Mouse (Mus musculus): ENCODE results near the gene Tmem183a. TPM values are rescaled to one million over a fixed set of nuclear protein-coding genes. Genes with fewer than 3 reads are reported as not detected.

The Tmem183a gene
- total and polyA plus RNA-seq, 2 experiments, result 130 to 152 TPM

- no peak for TF ChIP-seq CTCF (IDR thresholded peaks at IDR 0.05; ENCODE audit: low read depth, low read length)
- no peak for TF ChIP-seq POLR2A (IDR thresholded peaks at IDR 0.05; ENCODE audit: extremely low read depth, insufficient read depth, low read length)
- Histone ChIP-seq H3K27me3 (ENCODE audit: control insufficient read depth, insufficient read depth, low read length) (no peaks in the 10 kb centered on the region), H3K79me2 (ENCODE audit: control insufficient read depth, insufficient read depth, low read length) (no peaks in the 10 kb centered on the region), H3K27ac (replicated peaks; ENCODE audit: insufficient read depth, low read depth, low read length) (no peak overlapping the region), H3K36me3 (ENCODE audit: control insufficient read depth, insufficient read depth, low read length) (no peaks in the 10 kb centered on the region), H3K4me3 (ENCODE audit: insufficient read depth, low read depth, low read length) (no peak overlapping the region), H3K4me1 (ENCODE audit: control insufficient read depth, insufficient read depth, low read length) (no peaks in the 10 kb centered on the region), H3K9ac (ENCODE audit: low read depth, low read length) (no peak overlapping the region)
- WGBS, result 90% methylated on average over 3 of the region's 3 CpGs
- DNase-seq (ENCODE audit: extremely low read depth, low read depth, low spot score), result no peak
These were observed 51.0 kb downstream of the Tmem183a start for GRCm38 (mm10) chr1:134310729-134311128.

GRCm38 (mm10) chr1:134310291-134310690, 51.5 kb downstream of the Tmem183a start:
- Histone ChIP-seq H3K9ac (ENCODE audit: low read depth, low read length) (no peak overlapping the region), H3K79me2 (ENCODE audit: control insufficient read depth, insufficient read depth, low read length) (no peaks in the 10 kb centered on the region), H3K27ac (replicated peaks; ENCODE audit: insufficient read depth, low read depth, low read length) (no peak overlapping the region), H3K36me3 (ENCODE audit: control insufficient read depth, insufficient read depth, low read length) (no peaks in the 10 kb centered on the region), H3K4me1 (ENCODE audit: control insufficient read depth, insufficient read depth, low read length) (no peaks in the 10 kb centered on the region), H3K27me3 (ENCODE audit: control insufficient read depth, insufficient read depth, low read length) (no peaks in the 10 kb centered on the region), H3K4me3 (ENCODE audit: insufficient read depth, low read depth, low read length) (no peak overlapping the region)
- DNase-seq (ENCODE audit: extremely low read depth, low read depth, low spot score), result no peak
- 74% methylated on average over 2 of the region's 2 CpGs for WGBS
- TF ChIP-seq CTCF (IDR thresholded peaks at IDR 0.05; ENCODE audit: low read depth, low read length) (no peak), POLR2A (IDR thresholded peaks at IDR 0.05; ENCODE audit: extremely low read depth, insufficient read depth, low read length) (no peak)

- H3K36me3 ChIP-seq (ENCODE audit: control insufficient read depth, insufficient read depth, low read length), result no peaks in the 10 kb centered on the region
- no peaks in the 10 kb centered on the region for H3K79me2 ChIP-seq (ENCODE audit: control insufficient read depth, insufficient read depth, low read length)
- no peaks in the 10 kb centered on the region for H3K27me3 ChIP-seq (ENCODE audit: control insufficient read depth, insufficient read depth, low read length)
- DNase-seq (ENCODE audit: extremely low read depth, low read depth, low spot score), result no peak
- H3K27ac ChIP-seq (replicated peaks; ENCODE audit: insufficient read depth, low read depth, low read length), result no peak overlapping the region
- no peak overlapping the region for H3K4me3 ChIP-seq (ENCODE audit: insufficient read depth, low read depth, low read length)
- no peak for TF ChIP-seq CTCF (IDR thresholded peaks at IDR 0.05; ENCODE audit: low read depth, low read length)
- no peak for TF ChIP-seq POLR2A (IDR thresholded peaks at IDR 0.05; ENCODE audit: extremely low read depth, insufficient read depth, low read length)
- WGBS, result 64% methylated on average over 10 of the region's 10 CpGs
- no peaks in the 10 kb centered on the region for H3K4me1 ChIP-seq (ENCODE audit: control insufficient read depth, insufficient read depth, low read length)
- no peak overlapping the region for H3K9ac ChIP-seq (ENCODE audit: low read depth, low read length)
These were observed 54.4 kb downstream of the Tmem183a start for GRCm38 (mm10) chr1:134307409-134307808.

GRCm38 (mm10) chr1:134304940-134305339, 56.8 kb downstream of the Tmem183a start:
- Histone ChIP-seq H3K9ac (ENCODE audit: low read depth, low read length) (no peak overlapping the region), H3K79me2 (ENCODE audit: control insufficient read depth, insufficient read depth, low read length) (no peaks in the 10 kb centered on the region), H3K4me1 (ENCODE audit: control insufficient read depth, insufficient read depth, low read length) (no peaks in the 10 kb centered on the region), H3K27me3 (ENCODE audit: control insufficient read depth, insufficient read depth, low read length) (no peaks in the 10 kb centered on the region), H3K27ac (replicated peaks; ENCODE audit: insufficient read depth, low read depth, low read length) (no peak overlapping the region), H3K36me3 (ENCODE audit: control insufficient read depth, insufficient read depth, low read length) (no peaks in the 10 kb centered on the region), H3K4me3 (ENCODE audit: insufficient read depth, low read depth, low read length) (no peak overlapping the region)
- 93% methylated on average over 9 of the region's 9 CpGs for WGBS
- DNase-seq (ENCODE audit: extremely low read depth, low read depth, low spot score), result no peak
- no peak for TF ChIP-seq POLR2A (IDR thresholded peaks at IDR 0.05; ENCODE audit: extremely low read depth, insufficient read depth, low read length)
- TF ChIP-seq CTCF (IDR thresholded peaks at IDR 0.05; ENCODE audit: low read depth, low read length), result no peak

GRCm38 (mm10) chr1:134302568-134303238, 59.1 kb downstream of the Tmem183a start:
- Histone ChIP-seq H3K79me2 (ENCODE audit: control insufficient read depth, insufficient read depth, low read length) (no peaks in the 10 kb centered on the region), H3K9ac (ENCODE audit: low read depth, low read length) (no peak overlapping the region), H3K36me3 (ENCODE audit: control insufficient read depth, insufficient read depth, low read length) (no peaks in the 10 kb centered on the region), H3K27ac (replicated peaks; ENCODE audit: insufficient read depth, low read depth, low read length) (peak overlapping the region; percentile 38; the same call in 1 of the 2 replicates), H3K4me1 (ENCODE audit: control insufficient read depth, insufficient read depth, low read length) (0 out of 2 replicates have a peak, but pooled peaks cover 1% of the 10 kb centered on the region), H3K27me3 (ENCODE audit: control insufficient read depth, insufficient read depth, low read length) (peaks cover 13% of the 10 kb centered on the region), H3K4me3 (ENCODE audit: insufficient read depth, low read depth, low read length) (no peak overlapping the region)
- 50% methylated on average over 8 of the region's 8 CpGs for WGBS
- no peak for TF ChIP-seq CTCF (IDR thresholded peaks at IDR 0.05; ENCODE audit: low read depth, low read length)
- TF ChIP-seq POLR2A (IDR thresholded peaks at IDR 0.05; ENCODE audit: extremely low read depth, insufficient read depth, low read length), result no peak
- DNase-seq (ENCODE audit: extremely low read depth, low read depth, low spot score), result peak; percentile 44
